Comparison of ENCODE assay signal across 10 mouse cellular contexts in genomic region chr15:96604282-96604681, GRCm38 (mm10). TPM values are rescaled to one million over a fixed set of nuclear protein-coding genes. Genes with fewer than 3 reads are reported as not detected.
DNase-seq lines count a peak whose midpoint lies in the region; ATAC-seq and TF ChIP-seq lines count a peak whose summit lies in the region.
"Had no signal": no experiment of that assay in that cellular context is flagged by ENCODE, and none has a peak within 500 bp of the region (broad histone marks: within the 10 kb centered on the region; RNA-seq: fewer than 3 reads in every experiment).

No protein-coding gene starts in this region.

- H3K27ac ChIP-seq in kidney, embryonic 14.5 days (ENCODE audit: low read depth, low read length), result no peak overlapping the region
- H3K27ac ChIP-seq in kidney, adult 2 months (ENCODE audit: insufficient read depth, low read depth, low read length), result no peak overlapping the region
- peak overlapping the region; percentile 40 for H3K27ac ChIP-seq in intestine, embryonic 16.5 days (ENCODE audit: low read length)
- peak overlapping the region; percentile 42; the same call in 1 of the 2 replicates for H3K27ac ChIP-seq in midbrain, embryonic 12.5 days (replicated peaks)

- H3K36me3 ChIP-seq in kidney, embryonic 14.5 days (ENCODE audit: control insufficient read depth, insufficient read depth, low read length), result peaks cover 27% of the 10 kb centered on the region; the same call in 1 of the 2 replicates
- no peaks in the 10 kb centered on the region for H3K36me3 ChIP-seq in kidney, adult 2 months (ENCODE audit: control insufficient read depth, insufficient read depth, low read length)
- peaks cover 4% of the 10 kb centered on the region; the same call in 1 of the 2 replicates for H3K36me3 ChIP-seq in intestine, embryonic 16.5 days (ENCODE audit: control insufficient read depth, insufficient read depth, low read length)
- peaks cover 64% of the 10 kb centered on the region for H3K36me3 ChIP-seq in midbrain, embryonic 12.5 days

- ATAC-seq in kidney, embryonic 14.5 days (ENCODE audit: low FRiP score, low TSS enrichment), result peak; percentile 45; the same call in 1 of the 2 replicates
- peak; percentile 81 for ATAC-seq in intestine, embryonic 16.5 days
- ATAC-seq in midbrain, embryonic 12.5 days (ENCODE audit: low FRiP score, low read depth), result 0 out of 2 replicates have a peak, but pooled peaks have one; percentile 19

- TF ChIP-seq POLR2A in kidney, adult 2 months (IDR thresholded peaks at IDR 0.05; ENCODE audit: low read depth, low read length), result no peak

- no peak overlapping the region for H3K4me3 ChIP-seq in kidney, embryonic 14.5 days (ENCODE audit: low read length)
- no peak overlapping the region for H3K4me3 ChIP-seq in kidney, adult 2 months (ENCODE audit: insufficient read depth, low read depth, low read length)
- no peak overlapping the region for H3K4me3 ChIP-seq in intestine, embryonic 16.5 days (ENCODE audit: low read length)
- H3K4me3 ChIP-seq in midbrain, embryonic 12.5 days, result no peak overlapping the region
- H3K4me3 ChIP-seq: erythroblast, embryonic 14.5 days had no signal

- H3K9me3 ChIP-seq in kidney, embryonic 14.5 days (ENCODE audit: control insufficient read depth, low read length), result no peaks in the 10 kb centered on the region
- no peaks in the 10 kb centered on the region for H3K9me3 ChIP-seq in intestine, embryonic 16.5 days (ENCODE audit: control insufficient read depth, low read length)
- H3K9me3 ChIP-seq in midbrain, embryonic 12.5 days, result no peaks in the 10 kb centered on the region

- TF ChIP-seq CTCF in kidney, adult 2 months (conservative IDR thresholded peaks at IDR 0.05; ENCODE audit: insufficient read depth, insufficient read length, low read depth, low read length), result no peak

- H3K4me1 ChIP-seq in kidney, embryonic 14.5 days (ENCODE audit: control insufficient read depth, insufficient read depth, low read length), result peaks cover 15% of the 10 kb centered on the region
- no peaks in the 10 kb centered on the region for H3K4me1 ChIP-seq in kidney, adult 2 months (ENCODE audit: control insufficient read depth, insufficient read depth, low read length)
- peaks cover 8% of the 10 kb centered on the region for H3K4me1 ChIP-seq in intestine, embryonic 16.5 days (ENCODE audit: control insufficient read depth, insufficient read depth, low read length)
- H3K4me1 ChIP-seq in midbrain, embryonic 12.5 days, result peaks cover 34% of the 10 kb centered on the region

- no peak overlapping the region for H3K4me2 ChIP-seq in kidney, embryonic 14.5 days (replicated peaks; ENCODE audit: low read depth, low read length)
- no peak overlapping the region for H3K4me2 ChIP-seq in intestine, embryonic 16.5 days (ENCODE audit: low read depth, low read length)
- no peak overlapping the region for H3K4me2 ChIP-seq in midbrain, embryonic 12.5 days (replicated peaks)

- no peaks in the 10 kb centered on the region for H3K27me3 ChIP-seq in kidney, embryonic 14.5 days (ENCODE audit: control insufficient read depth, insufficient read depth, low read length)
- no peaks in the 10 kb centered on the region for H3K27me3 ChIP-seq in kidney, adult 2 months (replicated peaks; ENCODE audit: control insufficient read depth, insufficient read depth, low read length)
- no peaks in the 10 kb centered on the region for H3K27me3 ChIP-seq in intestine, embryonic 16.5 days (replicated peaks; ENCODE audit: control insufficient read depth, insufficient read depth, low read length)
- no peaks in the 10 kb centered on the region for H3K27me3 ChIP-seq in midbrain, embryonic 12.5 days

- DNase-seq in kidney, adult 2 months, result no peak
- DNase-seq in brain, adult 2 months (ENCODE audit: low read depth, low spot score), result peak; percentile 57
- DNase-seq in heart, adult 11 months, result peak; percentile 98
- DNase-seq in yolk sac, embryonic 10.5 days (ENCODE audit: low spot score), result no peak
- DNase-seq in adrenal gland, postnatal 25 days, result no peak

- 49% methylated on average over 10 of the region's 10 CpGs for whole genome bisulfite sequencing in kidney, embryonic 14.5 days
- 35% methylated on average over 10 of the region's 10 CpGs for WGBS in kidney, adult 2 months
- WGBS in intestine, embryonic 16.5 days, result 42% methylated on average over 10 of the region's 10 CpGs
- WGBS in midbrain, embryonic 12.5 days, result 68% methylated on average over 10 of the region's 10 CpGs

- peak overlapping the region; percentile 34; the same call in 1 of the 2 replicates for H3K9ac ChIP-seq in kidney, embryonic 14.5 days (ENCODE audit: low read depth, low read length)
- peak overlapping the region; percentile 36; the same call in 1 of the 2 replicates for H3K9ac ChIP-seq in intestine, embryonic 16.5 days (ENCODE audit: low read depth, low read length)
- no peak overlapping the region; the same call in 1 of the 2 replicates for H3K9ac ChIP-seq in midbrain, embryonic 12.5 days (replicated peaks)

RNA-seq across cellular contexts. Expression of gene Slc38a1, which starts 38.4 kb away (rescaled TPM):
- 75.4 and 98.8 TPM in 2 replicates for polyA plus RNA-seq in kidney, embryonic 14.5 days (2014; fragmentation: Nextera tagmentation; extraction: Ambion mirVana)
- polyA plus RNA-seq in kidney, adult 2 months (2012; rRNA removed), result 4.2 and 8.0 TPM in 2 replicates
- polyA plus RNA-seq in intestine, embryonic 16.5 days (2015; fragmentation: Nextera tagmentation; extraction: Ambion mirVana), result 111 and 116 TPM in 2 replicates
- 149 and 150 TPM in 2 replicates for polyA plus RNA-seq in midbrain, embryonic 12.5 days (2016; fragmentation: Nextera tagmentation; extraction: Ambion mirVana)
- 28.1 and 29.7 TPM in 2 replicates for total RNA-seq in adrenal gland, postnatal 25 days (2021)
- total RNA-seq: MEL had no signal

Comparison
In these comparisons a context has a peak if more than half of its experiments do, and no peak if none do; other contexts are left out.
1. ATAC-seq: peak in every context shown above with its lines; median percentile 81 in intestine, embryonic 16.5 days; 45 in kidney, embryonic 14.5 days; 19 in midbrain, embryonic 12.5 days.
2. H3K27ac ChIP-seq: peak in intestine, embryonic 16.5 days (single experiment) and midbrain, embryonic 12.5 days (single experiment); none in kidney, embryonic 14.5 days (single experiment) and kidney, adult 2 months (single experiment).
3. DNase-seq: peak in brain, adult 2 months (single experiment) and heart, adult 11 months (single experiment); none in kidney, adult 2 months (single experiment), yolk sac, embryonic 10.5 days (single experiment) and adrenal gland, postnatal 25 days (single experiment).